Mouse (Mus musculus): ENCODE results near the gene Vmn2r1. TPM values are rescaled to one million over a fixed set of nuclear protein-coding genes. Genes with fewer than 3 reads are reported as not detected.

Gene Vmn2r1
- not detected in 2 replicates for polyA plus RNA-seq (2015; fragmentation: Nextera tagmentation; extraction: Ambion mirVana)

DNA sequence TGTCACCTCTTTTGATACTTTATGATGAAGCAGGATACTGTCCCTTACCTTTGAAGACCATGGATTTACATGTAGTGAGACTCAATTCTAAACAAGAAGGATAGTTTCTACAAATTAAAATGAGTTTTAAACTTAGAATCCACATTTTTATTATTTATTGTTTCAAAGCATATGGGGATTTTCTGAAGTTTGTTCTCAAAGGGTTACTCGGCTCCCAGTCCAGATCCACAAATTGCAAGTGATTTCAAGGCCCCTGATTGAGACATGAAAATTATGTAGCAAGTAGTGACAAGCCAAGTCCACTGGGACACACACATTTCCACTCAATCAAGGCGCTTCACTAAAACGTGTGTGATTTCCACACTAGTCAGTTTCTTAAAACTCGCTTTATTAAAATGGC, at the start of gene Vmn2r1:
Gene Vmn2r1, plus strand, starts transcription at position 301 of the 400 bp plus-strand sequence.

GRCm38 (mm10) chr3:64141878-64142508, 60.6 kb downstream of the Vmn2r1 start, which contains the start of gene Vmn2r2:
Gene Vmn2r2, minus strand, starts transcription at chr3:64141928.

Other genes starting within 250 kb of the Vmn2r1 start
- gene Plch1, start 182.1 kb upstream of the Vmn2r1 start, polyA plus RNA-seq (2015; fragmentation: Nextera tagmentation; extraction: Ambion mirVana): 0.13 and 0.36 TPM in 2 replicates
- gene E130311K13Rik, start 152.1 kb upstream of the Vmn2r1 start, polyA plus RNA-seq (2015; fragmentation: Nextera tagmentation; extraction: Ambion mirVana): 5.5 and 6.7 TPM in 2 replicates
- 15.7 and 16.6 TPM in 2 replicates for gene Slc33a1, start 116.8 kb upstream of the Vmn2r1 start, polyA plus RNA-seq (2015; fragmentation: Nextera tagmentation; extraction: Ambion mirVana)
- 15.2 and 17.1 TPM in 2 replicates for gene Gmps, start 105.4 kb upstream of the Vmn2r1 start, polyA plus RNA-seq (2015; fragmentation: Nextera tagmentation; extraction: Ambion mirVana)
- gene Vmn2r2, start 60.4 kb downstream of the Vmn2r1 start, polyA plus RNA-seq (2015; fragmentation: Nextera tagmentation; extraction: Ambion mirVana): not detected in 2 replicates
- gene Vmn2r3, start 208.2 kb downstream of the Vmn2r1 start, polyA plus RNA-seq (2015; fragmentation: Nextera tagmentation; extraction: Ambion mirVana): not detected in 2 replicates